Mouse (Mus musculus): Measurements from ENCODE around the gene Il17re.
A peak's percentile ranks its signal among the peaks of the same experiment; 100 is the strongest.

The Il17re gene

GRCm38 (mm10) chr6:113457952-113458534 lies at the start of gene Il17re:
Gene Il17re (plus strand): TSS chr6:113458484.
- no peak for DNase-seq

GRCm38 (mm10) chr6:113410001-113410400 lies 48.3 kb upstream of the Il17re start:
- no peak for DNase-seq

- no peak for DNase-seq
These were observed 41.9 kb upstream of the Il17re start for GRCm38 (mm10) chr6:113416416-113416815.

- no peak for DNase-seq
These were observed 39.7 kb upstream of the Il17re start for GRCm38 (mm10) chr6:113418441-113419198.

- peak; percentile 97 for DNase-seq
These were observed 39.1 kb upstream of the Il17re start, which contains the start of gene Rpusd3 for GRCm38 (mm10) chr6:113419199-113419587. Gene Rpusd3 (minus strand): TSS chr6:113419340.

GRCm38 (mm10) chr6:113423000-113423399 lies 35.3 kb upstream of the Il17re start:
- DNase-seq = no peak

- DNase-seq = no peak
These were observed 34.1 kb upstream of the Il17re start for GRCm38 (mm10) chr6:113424187-113424586.

- DNase-seq = no peak
These were observed 31.6 kb upstream of the Il17re start for GRCm38 (mm10) chr6:113426696-113427095.

GRCm38 (mm10) chr6:113427397-113427796 lies 30.9 kb upstream of the Il17re start:
- DNase-seq = no peak

GRCm38 (mm10) chr6:113428006-113428405 lies 30.3 kb upstream of the Il17re start:
- no peak for DNase-seq

- DNase-seq = no peak
These were observed 28.3 kb upstream of the Il17re start for GRCm38 (mm10) chr6:113429965-113430364.

- DNase-seq = no peak
These were observed 27.4 kb upstream of the Il17re start for GRCm38 (mm10) chr6:113430846-113431245.

GRCm38 (mm10) chr6:113431801-113432200 lies 26.5 kb upstream of the Il17re start:
- DNase-seq = no peak

- no peak for DNase-seq
These were observed 24.6 kb upstream of the Il17re start for GRCm38 (mm10) chr6:113433661-113434060.

GRCm38 (mm10) chr6:113434691-113435090 lies 23.6 kb upstream of the Il17re start:
- no peak for DNase-seq

GRCm38 (mm10) chr6:113435664-113436205 lies 22.5 kb upstream of the Il17re start, which contains the start of gene Cidec:
Gene Cidec (minus strand): TSS chr6:113435760.
- DNase-seq = no peak

- no peak for DNase-seq
These were observed 21.1 kb upstream of the Il17re start for GRCm38 (mm10) chr6:113437135-113437534.

- DNase-seq = no peak
These were observed 19.4 kb upstream of the Il17re start for GRCm38 (mm10) chr6:113438721-113439430.

- DNase-seq = no peak
These were observed 17.6 kb upstream of the Il17re start for GRCm38 (mm10) chr6:113440686-113441085.

- peak; percentile 77 for DNase-seq
These were observed 17.1 kb upstream of the Il17re start for GRCm38 (mm10) chr6:113441147-113441680.

GRCm38 (mm10) chr6:113442087-113442441 lies 16.2 kb upstream of the Il17re start:
- no peak for DNase-seq

- peak; percentile 91 for DNase-seq
These were observed 15.7 kb upstream of the Il17re start, which contains the start of gene Jagn1 for GRCm38 (mm10) chr6:113442442-113443090. Gene Jagn1 (plus strand): TSS chr6:113442569.

GRCm38 (mm10) chr6:113443091-113443490 lies 15.2 kb upstream of the Il17re start:
- DNase-seq = no peak
